Mouse (Mus musculus): ENCODE measurements around the gene Slc36a4.

DNA sequence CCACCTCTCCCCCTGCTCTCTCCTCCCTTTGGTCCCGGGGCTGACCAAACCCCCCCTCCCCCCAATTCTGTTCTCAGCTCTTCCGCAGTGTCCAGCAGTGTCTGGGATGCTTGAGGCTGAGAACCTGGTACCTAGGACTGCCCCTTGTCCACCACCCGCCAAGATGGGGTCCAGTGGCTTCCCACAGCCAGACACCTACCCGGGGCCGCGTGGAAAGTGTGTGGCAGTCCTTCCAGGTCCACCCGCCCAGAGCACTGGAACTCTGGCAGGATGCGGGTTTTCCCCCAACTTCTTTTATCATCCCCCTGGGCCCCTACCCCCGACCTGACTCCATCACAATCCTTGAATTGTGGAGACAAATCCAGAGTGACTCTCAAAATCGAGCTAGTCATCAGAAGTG, 3.8 kb upstream of the Slc36a4 start:
- TF ChIP-seq GATA1 (IDR thresholded peaks at IDR 0.05; ENCODE audit: low read length) (no peak), TAL1 (IDR thresholded peaks at IDR 0.05; ENCODE audit: low read length) (no peak)

Data from erythroblast, embryonic 14.5 days (primary cell).